Mouse (Mus musculus) thymus, adult 2 months (tissue): ENCODE measurements around the gene Ropn1l. TPM values are rescaled to one million over a fixed set of nuclear protein-coding genes. Genes with fewer than 3 reads are reported as not detected.

ENCODE experiments used
- DNase-seq: peaks from one replicate; pipeline ENCODE4 v3.0.0; 2021
- H3K27ac ChIP-seq: fragments of 200-500 bp; 2 replicates; pipeline ENCODE4 v1.5.1; 2012; ENCODE audit warnings: low read length, control low read depth; ENCODE audit not compliant: control insufficient read depth, insufficient read depth
- H3K27me3 ChIP-seq: fragments of 200-500 bp; 2 replicates; pipeline ENCODE4 v1.6.1; 2012; ENCODE audit warnings: mild to moderate bottlenecking, low read length, moderate library complexity, mixed read lengths; ENCODE audit not compliant: control insufficient read depth, insufficient read depth
- H3K36me3 ChIP-seq: fragments of 200-500 bp; 2 replicates; pipeline ENCODE4 v1.6.1; 2012; ENCODE audit warnings: mild to moderate bottlenecking, low read length, moderate library complexity; ENCODE audit not compliant: control insufficient read depth, insufficient read depth
- H3K4me1 ChIP-seq: fragments of 200-500 bp; replicated peaks from 2 replicates; pipeline ENCODE4 v1.6.1; 2012; ENCODE audit warnings: low read length; ENCODE audit not compliant: control insufficient read depth, insufficient read depth
- H3K4me3 ChIP-seq: fragments of 200-500 bp; 2 replicates; pipeline ENCODE4 v1.5.1; 2012; ENCODE audit warnings: mild to moderate bottlenecking, low read length, control low read depth, moderate library complexity; ENCODE audit not compliant: control insufficient read depth, insufficient read depth
- CTCF ChIP-seq: fragments of 200-500 bp; IDR thresholded peaks from 2 replicates; pipeline ENCODE4 v1.5.1; 2012; ENCODE audit warnings: mild to moderate bottlenecking, control low read depth, low read length, moderate library complexity, borderline replicate concordance; ENCODE audit not compliant: control insufficient read depth, poor library complexity, insufficient read depth; ENCODE audit errors: extremely low read depth
- POLR2A ChIP-seq: fragments of 200-500 bp; IDR thresholded peaks from 2 replicates; pipeline ENCODE4 v1.6.1; 2012; ENCODE audit warnings: mild to moderate bottlenecking, low read length, control low read depth, moderate library complexity; ENCODE audit not compliant: control insufficient read depth, poor library complexity, insufficient read depth; ENCODE audit errors: extremely low read depth
- WGBS: fragments of 180-500 bp; shearing (Covaris S2); methylation state at CpG from one replicate; pipeline ENCODE4 v1.1.7; 2018; 5-methylcytosine and 5-hydroxymethylcytosine counted together
- polyA plus RNA-seq: library from polyadenylated mRNA; depleted of rRNA; stranded (reverse); fragments of >200 nt; gene quantifications from 2 replicates; pipeline ENCODE4 v1.2.3, GENCODE M21; 2012

The Ropn1l gene
- polyA plus RNA-seq, 1 experiment = 0.92 TPM

DNA sequence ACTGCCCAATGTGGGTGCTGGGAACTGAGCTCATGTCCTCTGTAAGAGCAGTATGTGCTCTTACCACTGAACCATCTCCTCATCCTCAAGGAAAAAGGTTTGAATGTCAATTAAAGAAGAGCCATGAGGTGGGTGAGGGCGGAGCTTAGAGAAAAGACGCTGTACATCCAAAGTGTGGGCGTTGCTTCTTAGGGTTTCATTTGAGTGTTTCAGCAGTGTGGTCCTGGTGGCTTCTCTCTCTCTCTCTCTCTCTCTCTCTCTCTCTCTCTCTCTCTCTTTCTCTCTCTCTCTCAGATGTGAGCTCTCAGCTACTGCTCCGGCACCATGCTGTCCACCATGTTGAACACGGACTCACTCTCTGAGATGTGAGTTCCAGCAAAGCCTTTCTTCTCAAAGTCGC, 39.9 kb downstream of the Ropn1l start:
- no peaks in the 10 kb centered on the region for H3K27me3 ChIP-seq
- TF ChIP-seq POLR2A (no peak), CTCF (no peak)
- H3K36me3 ChIP-seq = no peaks in the 10 kb centered on the region
- 94% methylated on average over 6 of the region's 6 CpGs for WGBS
- H3K4me1 ChIP-seq = peaks cover 17% of the 10 kb centered on the region
- H3K4me3 ChIP-seq = no peak overlapping the region
- no peak for DNase-seq
- H3K27ac ChIP-seq = no peak overlapping the region

DNA sequence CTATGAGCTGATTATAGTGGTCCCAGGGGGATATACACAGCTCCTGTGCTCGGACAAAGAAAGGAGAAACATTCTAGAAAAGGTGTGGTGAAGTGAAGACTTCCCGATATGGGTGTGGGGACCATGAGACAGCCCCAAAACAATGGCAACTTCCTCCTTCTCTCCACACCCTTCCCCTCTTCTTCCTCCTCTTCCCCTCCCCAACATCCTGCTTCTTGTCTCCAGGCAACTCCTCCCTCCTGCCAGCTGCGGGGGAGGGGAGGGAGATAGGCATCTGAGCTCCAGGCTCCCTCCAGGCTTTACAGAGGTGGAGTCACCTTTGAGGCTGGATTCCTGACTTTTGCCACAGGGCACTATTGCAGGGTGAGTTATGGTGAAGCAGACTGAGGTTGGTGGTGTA, 40.6 kb downstream of the Ropn1l start:
- H3K36me3 ChIP-seq = no peaks in the 10 kb centered on the region
- 3% methylated on average over 3 of the region's 3 CpGs for WGBS
- TF ChIP-seq POLR2A (no peak), CTCF (no peak)
- H3K4me1 ChIP-seq = peaks cover 9% of the 10 kb centered on the region
- H3K4me3 ChIP-seq = no peak overlapping the region
- H3K27ac ChIP-seq = no peak overlapping the region
- DNase-seq = no peak
- H3K27me3 ChIP-seq = no peaks in the 10 kb centered on the region

DNA sequence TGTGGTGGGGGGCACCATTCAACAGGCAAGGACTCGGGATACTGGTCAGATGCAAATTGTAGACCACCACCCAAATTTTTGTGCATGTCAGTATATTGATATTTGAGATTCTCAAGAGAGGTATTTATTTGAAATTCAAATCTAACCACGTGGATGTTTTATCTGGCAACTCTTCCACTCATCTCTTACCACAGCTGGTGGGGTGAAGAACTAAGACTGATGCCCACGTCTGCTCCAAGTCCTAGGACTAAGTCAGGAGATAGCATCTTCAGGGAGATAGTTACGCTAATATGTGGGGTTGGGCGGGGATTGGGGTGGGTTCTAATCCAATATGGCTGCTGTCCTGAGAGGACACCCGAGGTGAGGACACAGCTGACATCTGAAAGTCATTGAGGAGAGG, 41.1 kb downstream of the Ropn1l start:
- peaks cover 6% of the 10 kb centered on the region; the same call in 1 of the 2 replicates for H3K4me1 ChIP-seq
- no peaks in the 10 kb centered on the region for H3K27me3 ChIP-seq
- H3K36me3 ChIP-seq = no peaks in the 10 kb centered on the region
- no peak overlapping the region for H3K27ac ChIP-seq
- 78% methylated on average over 6 of the region's 6 CpGs for WGBS
- TF ChIP-seq CTCF (no peak), POLR2A (no peak)
- no peak overlapping the region for H3K4me3 ChIP-seq
- DNase-seq = no peak

DNA sequence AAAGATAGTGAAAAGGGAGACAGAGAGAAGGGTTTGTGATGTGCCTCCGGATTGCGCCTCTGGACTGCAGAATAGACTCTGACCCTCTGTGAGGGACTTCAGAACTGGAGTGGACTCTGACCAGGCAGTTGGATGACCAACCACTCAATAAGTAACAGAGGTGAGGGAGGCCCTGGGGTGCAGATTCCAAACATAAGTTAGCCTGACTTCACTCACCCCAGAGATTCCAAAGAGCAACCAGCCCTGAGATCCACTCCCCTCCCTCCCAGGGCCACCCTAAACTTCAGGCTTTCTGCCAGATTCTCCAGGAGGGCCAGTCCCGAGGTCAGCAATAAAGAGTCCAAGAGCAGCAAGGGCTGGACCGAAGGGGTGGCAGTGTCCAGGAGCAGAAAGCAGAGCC, 46.0 kb downstream of the Ropn1l start:
- 93% methylated on average over 4 of the region's 4 CpGs for WGBS
- no peaks in the 10 kb centered on the region for H3K4me1 ChIP-seq
- no peaks in the 10 kb centered on the region for H3K36me3 ChIP-seq
- TF ChIP-seq CTCF (no peak), POLR2A (no peak)
- H3K27ac ChIP-seq = no peak overlapping the region
- no peak overlapping the region for H3K4me3 ChIP-seq
- no peaks in the 10 kb centered on the region for H3K27me3 ChIP-seq
- no peak for DNase-seq

DNA sequence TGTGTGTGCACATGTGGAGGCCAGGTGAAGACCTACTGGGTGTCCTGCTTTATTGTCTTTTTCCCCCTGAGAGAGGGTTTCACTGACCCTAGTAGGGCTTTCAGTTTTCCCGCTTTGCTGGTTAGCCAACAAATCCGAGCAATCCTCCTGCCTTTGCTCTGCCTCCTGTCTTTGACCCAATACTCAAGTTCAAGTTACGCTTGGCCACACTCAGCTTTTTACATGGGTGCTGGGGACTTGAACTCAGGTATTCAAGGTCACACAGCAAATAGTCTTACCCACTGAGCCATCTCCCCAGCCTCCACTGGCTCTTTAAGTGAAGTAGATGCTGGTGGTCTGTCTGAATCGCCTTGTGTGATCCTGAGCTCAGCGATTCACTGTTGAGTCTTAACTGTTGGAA, 46.7 kb downstream of the Ropn1l start:
- Histone ChIP-seq H3K4me1 (no peaks in the 10 kb centered on the region), H3K27ac (no peak overlapping the region), H3K27me3 (no peaks in the 10 kb centered on the region), H3K36me3 (no peaks in the 10 kb centered on the region), H3K4me3 (no peak overlapping the region)
- TF ChIP-seq CTCF = no peak
- no peak for TF ChIP-seq POLR2A
- no peak for DNase-seq
- WGBS = 96% methylated on average over 5 of the region's 5 CpGs

DNA sequence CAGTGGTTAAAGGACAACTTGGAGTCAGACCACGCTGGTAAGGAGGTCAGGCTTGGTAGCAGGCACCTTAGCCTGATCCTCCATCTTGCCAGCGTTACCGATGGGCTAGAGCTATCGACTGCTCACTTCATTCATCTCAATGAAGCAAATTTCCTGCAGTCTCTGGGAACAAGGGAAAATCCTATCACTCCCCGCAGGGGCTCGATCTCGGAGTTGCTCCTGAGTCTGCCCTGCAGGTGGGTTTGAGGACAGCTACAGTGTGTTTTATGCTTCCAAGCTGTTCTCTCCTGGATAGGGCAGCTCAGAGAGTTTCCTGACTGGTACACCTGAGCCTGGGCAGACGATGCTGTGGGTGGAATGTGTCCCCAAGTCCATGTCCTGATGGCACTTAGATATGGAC, 49.2 kb downstream of the Ropn1l start:
- no peaks in the 10 kb centered on the region for H3K27me3 ChIP-seq
- H3K27ac ChIP-seq = no peak overlapping the region; the same call in 1 of the 2 replicates
- DNase-seq = no peak
- H3K4me1 ChIP-seq = no peaks in the 10 kb centered on the region
- WGBS = 93% methylated on average over 8 of the region's 8 CpGs
- no peak overlapping the region for H3K4me3 ChIP-seq
- TF ChIP-seq CTCF = no peak
- H3K36me3 ChIP-seq = no peaks in the 10 kb centered on the region

DNA sequence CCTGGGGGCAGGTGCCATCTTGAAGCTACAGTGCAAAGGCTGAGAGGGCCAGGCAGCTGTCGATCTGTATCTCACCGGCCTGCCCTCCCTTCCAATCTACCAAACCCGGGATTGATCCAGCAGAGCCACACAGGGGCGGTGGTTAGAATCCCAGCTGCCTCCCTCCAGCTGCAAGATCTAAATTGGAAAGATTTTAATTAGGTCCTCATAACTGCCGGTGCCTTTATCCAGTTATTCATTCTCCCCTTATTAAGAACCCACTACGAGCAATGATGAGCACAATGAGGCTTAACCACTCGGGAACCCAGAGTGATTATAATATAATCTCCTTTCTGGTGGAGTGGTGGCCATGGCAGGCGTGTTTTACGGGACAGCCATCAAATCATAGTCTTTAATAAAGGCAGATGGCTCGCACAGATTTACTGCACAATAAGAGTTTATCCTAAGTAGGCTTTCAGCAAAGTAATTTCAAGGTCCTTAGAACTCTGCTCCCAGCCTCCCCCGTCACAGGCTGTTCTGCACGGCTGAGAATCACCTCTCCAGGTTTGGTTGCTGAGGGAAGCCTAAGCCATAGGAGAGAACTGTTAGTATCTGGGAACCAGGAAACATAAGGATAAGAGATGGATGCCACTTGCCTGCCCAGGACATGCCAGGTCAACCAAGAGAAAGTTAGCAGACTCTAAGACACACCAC, 51.2 kb downstream of the Ropn1l start:
- TF ChIP-seq POLR2A = no peak
- TF ChIP-seq CTCF = no peak
- Histone ChIP-seq H3K4me3 (no peak overlapping the region), H3K27me3 (no peaks in the 10 kb centered on the region), H3K36me3 (no peaks in the 10 kb centered on the region), H3K27ac (no peak overlapping the region), H3K4me1 (no peaks in the 10 kb centered on the region)
- no peak for DNase-seq
- WGBS = 96% methylated on average over 12 of the region's 12 CpGs

DNA sequence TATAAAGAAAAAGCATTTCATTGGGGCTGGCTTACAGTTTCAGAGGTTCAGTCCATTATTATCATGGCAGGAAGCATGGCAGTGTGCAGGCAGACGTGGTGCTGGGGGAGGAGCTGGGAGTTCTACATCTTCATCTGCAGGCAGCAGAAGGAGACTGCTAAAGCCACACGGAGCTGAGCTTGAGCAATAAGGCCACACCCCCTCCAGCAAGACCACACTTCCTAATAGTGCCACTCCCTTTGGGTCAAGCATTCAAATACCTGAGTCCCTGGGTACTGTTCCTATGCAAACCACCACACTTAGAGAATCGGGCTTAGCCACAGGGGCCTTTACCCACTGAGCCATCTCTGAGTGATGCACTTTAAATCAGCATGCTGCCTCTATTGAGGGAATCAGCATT, 52.6 kb downstream of the Ropn1l start:
- H3K27me3 ChIP-seq = no peaks in the 10 kb centered on the region
- no peak overlapping the region for H3K4me3 ChIP-seq
- no peak for DNase-seq
- no peaks in the 10 kb centered on the region for H3K4me1 ChIP-seq
- TF ChIP-seq POLR2A (no peak), CTCF (no peak)
- 63% methylated on average over 3 of the region's 3 CpGs for WGBS
- H3K36me3 ChIP-seq = no peaks in the 10 kb centered on the region
- no peak overlapping the region for H3K27ac ChIP-seq
